Mouse (Mus musculus): ENCODE data around the gene Macf1. TPM values are rescaled to one million over a fixed set of nuclear protein-coding genes. Genes with fewer than 3 reads are reported as not detected.

The Macf1 gene
- polyA plus RNA-seq, 1 experiment from 2014 or later: 35.3 TPM

GRCm38 (mm10) chr4:123402244-123402643 is 281.9 kb downstream of the Macf1 start:
- Histone ChIP-seq H3K4me1 (ENCODE audit: control insufficient read depth, insufficient read depth, low read length) (peaks cover 28% of the 10 kb centered on the region), H3K4me2 (ENCODE audit: low read depth, low read length) (no peak overlapping the region), H3K9me3 (replicated peaks; ENCODE audit: control insufficient read depth, low read length) (no peaks in the 10 kb centered on the region), H3K27me3 (ENCODE audit: control insufficient read depth, insufficient read depth, low read length) (no peaks in the 10 kb centered on the region), H3K27ac (ENCODE audit: low read length) (no peak overlapping the region), H3K9ac (ENCODE audit: low read length) (no peak overlapping the region), H3K36me3 (ENCODE audit: control insufficient read depth, insufficient read depth, low read length) (no peaks in the 10 kb centered on the region), H3K4me3 (replicated peaks; ENCODE audit: low read length) (no peak overlapping the region)
- WGBS: 94% methylated on average over 1 of the region's 1 CpGs
- ATAC-seq (ENCODE audit: insufficient read depth, low FRiP score): no peak

DNA sequence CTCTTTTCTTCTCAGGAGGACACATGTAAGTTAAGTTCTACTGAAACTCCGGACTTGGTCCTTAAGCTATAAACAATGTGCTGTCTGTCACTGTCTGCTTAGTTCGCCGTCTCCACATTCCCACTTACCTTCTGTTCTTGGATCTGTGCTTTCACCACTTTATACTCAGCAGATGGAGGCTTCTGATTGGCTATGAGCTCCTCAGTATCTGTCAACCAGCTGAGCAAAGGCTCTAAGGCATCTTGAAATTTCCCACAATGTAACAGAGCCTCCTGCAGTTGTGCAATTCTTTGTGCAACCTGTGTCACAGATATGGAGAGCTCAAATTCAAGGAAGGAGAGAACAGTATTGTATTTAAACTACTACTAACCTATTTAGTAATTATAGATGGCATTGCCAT is 282.9 kb downstream of the Macf1 start:
- Histone ChIP-seq H3K27me3 (ENCODE audit: control insufficient read depth, insufficient read depth, low read length) (no peaks in the 10 kb centered on the region), H3K27ac (ENCODE audit: low read length) (no peak overlapping the region), H3K36me3 (ENCODE audit: control insufficient read depth, insufficient read depth, low read length) (peaks cover 4% of the 10 kb centered on the region; the same call in 1 of the 2 replicates), H3K4me1 (ENCODE audit: control insufficient read depth, insufficient read depth, low read length) (peaks cover 22% of the 10 kb centered on the region), H3K4me2 (ENCODE audit: low read depth, low read length) (no peak overlapping the region), H3K9ac (ENCODE audit: low read length) (no peak overlapping the region), H3K9me3 (replicated peaks; ENCODE audit: control insufficient read depth, low read length) (no peaks in the 10 kb centered on the region), H3K4me3 (replicated peaks; ENCODE audit: low read length) (no peak overlapping the region)
- WGBS: 75% methylated on average over 3 of the region's 3 CpGs
- no peak for ATAC-seq (ENCODE audit: insufficient read depth, low FRiP score)

DNA sequence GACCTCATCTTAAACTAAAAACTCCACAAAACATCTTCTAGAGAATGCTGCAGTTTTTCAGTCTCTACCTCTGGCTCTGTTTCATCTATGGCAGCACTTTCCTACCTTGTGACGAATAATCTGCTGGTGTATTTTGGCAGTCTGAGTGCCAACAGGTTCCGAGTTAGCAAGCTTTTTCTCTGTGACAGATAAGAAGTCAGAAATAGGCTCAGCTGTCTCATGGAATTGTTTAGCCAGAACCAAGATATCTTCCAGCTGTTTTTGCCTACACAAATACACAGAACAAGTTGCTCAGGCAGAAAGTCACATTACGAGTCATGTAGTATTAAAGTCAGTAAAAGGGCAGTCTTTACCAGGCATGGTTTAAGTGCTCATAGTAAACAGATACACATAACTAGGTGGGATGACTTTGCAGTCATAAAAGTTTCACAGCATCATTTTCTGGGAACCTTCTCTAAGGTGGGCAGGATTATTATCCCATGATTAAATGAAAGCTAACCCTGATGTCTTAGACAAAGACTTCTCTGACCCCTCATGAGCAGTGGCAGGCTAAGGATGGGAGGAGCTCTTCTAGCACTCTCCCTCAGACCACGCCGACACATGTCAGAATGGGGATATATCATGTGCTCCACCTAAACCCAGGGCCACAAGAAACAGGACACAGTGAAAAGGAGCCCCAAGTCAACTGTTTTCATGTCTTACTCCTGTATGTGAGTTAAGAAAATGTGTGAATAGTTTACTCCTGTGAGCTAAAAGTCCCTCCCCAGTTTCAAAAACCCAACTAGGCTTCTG is 286.3 kb downstream of the Macf1 start:
- Histone ChIP-seq H3K36me3 (ENCODE audit: control insufficient read depth, insufficient read depth, low read length) (peaks cover 25% of the 10 kb centered on the region), H3K27me3 (ENCODE audit: control insufficient read depth, insufficient read depth, low read length) (no peaks in the 10 kb centered on the region)

DNA sequence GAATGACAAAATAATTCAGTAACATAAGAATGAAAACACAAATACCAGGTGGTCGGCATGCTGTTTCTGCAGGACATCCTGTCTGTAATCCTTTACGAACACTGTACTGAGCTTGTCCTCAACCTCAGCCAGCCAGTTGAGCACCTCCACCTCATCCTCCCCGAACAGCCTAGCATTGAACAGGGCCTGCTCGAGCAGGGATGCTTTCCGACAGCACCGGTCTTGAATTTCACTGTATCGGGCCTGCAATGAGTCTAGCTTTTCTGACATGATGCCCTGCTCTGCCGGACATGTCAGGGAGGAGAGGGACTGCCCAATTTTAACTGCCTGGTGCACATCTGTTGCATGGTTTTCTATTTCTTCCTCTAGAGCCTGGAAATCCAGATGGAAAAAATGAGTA is 287.1 kb downstream of the Macf1 start:
- no peak overlapping the region for H3K4me2 ChIP-seq (ENCODE audit: low read depth, low read length)
- H3K27me3 ChIP-seq (ENCODE audit: control insufficient read depth, insufficient read depth, low read length): no peaks in the 10 kb centered on the region
- WGBS: 90% methylated on average over 8 of the region's 8 CpGs
- H3K4me3 ChIP-seq (replicated peaks; ENCODE audit: low read length): no peak overlapping the region
- no peak for ATAC-seq (ENCODE audit: insufficient read depth, low FRiP score)
- no peak overlapping the region for H3K27ac ChIP-seq (ENCODE audit: low read length)
- H3K4me1 ChIP-seq (ENCODE audit: control insufficient read depth, insufficient read depth, low read length): no peaks in the 10 kb centered on the region
- no peaks in the 10 kb centered on the region for H3K9me3 ChIP-seq (replicated peaks; ENCODE audit: control insufficient read depth, low read length)
- H3K9ac ChIP-seq (ENCODE audit: low read length): no peak overlapping the region
- peaks cover 28% of the 10 kb centered on the region for H3K36me3 ChIP-seq (ENCODE audit: control insufficient read depth, insufficient read depth, low read length)

More for the DNA sequence above, 286.3 kb downstream of the Macf1 start:
- Histone ChIP-seq H3K9ac (ENCODE audit: low read length) (no peak overlapping the region), H3K4me1 (ENCODE audit: control insufficient read depth, insufficient read depth, low read length) (peaks cover 3% of the 10 kb centered on the region; the same call in 1 of the 2 replicates), H3K27ac (ENCODE audit: low read length) (no peak overlapping the region), H3K9me3 (replicated peaks; ENCODE audit: control insufficient read depth, low read length) (no peaks in the 10 kb centered on the region), H3K4me2 (ENCODE audit: low read depth, low read length) (no peak overlapping the region), H3K4me3 (replicated peaks; ENCODE audit: low read length) (no peak overlapping the region)
- no peak for ATAC-seq (ENCODE audit: insufficient read depth, low FRiP score)
- WGBS: 64% methylated on average over 5 of the region's 5 CpGs

DNA sequence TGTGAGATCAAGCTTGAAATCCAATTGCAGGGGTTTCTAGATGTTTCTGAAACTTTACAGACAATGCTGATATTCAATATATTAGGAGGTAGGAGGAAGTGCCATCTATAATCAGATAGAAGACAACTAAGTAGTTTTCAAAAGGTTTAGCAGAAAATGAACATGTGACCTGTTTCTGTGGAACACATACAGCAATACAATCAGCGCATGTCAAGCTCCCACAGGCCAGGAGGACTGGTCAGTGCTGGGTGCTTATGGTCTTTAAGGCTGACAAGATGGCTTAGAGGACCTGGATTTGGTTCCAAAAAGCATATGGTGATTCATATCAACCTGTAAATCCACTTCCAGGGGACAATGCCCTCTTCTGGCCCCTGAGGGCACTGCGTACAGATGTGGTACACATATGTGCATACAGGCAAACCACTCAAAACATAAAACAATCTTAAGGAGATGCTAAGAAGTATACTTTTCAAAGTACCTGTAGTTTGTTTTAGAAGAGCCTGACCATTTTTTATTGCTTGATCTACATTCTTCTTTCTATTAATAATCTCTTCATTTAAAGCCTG is 288.6 kb downstream of the Macf1 start:
- no peak overlapping the region for H3K9ac ChIP-seq (ENCODE audit: low read length)

DNA sequence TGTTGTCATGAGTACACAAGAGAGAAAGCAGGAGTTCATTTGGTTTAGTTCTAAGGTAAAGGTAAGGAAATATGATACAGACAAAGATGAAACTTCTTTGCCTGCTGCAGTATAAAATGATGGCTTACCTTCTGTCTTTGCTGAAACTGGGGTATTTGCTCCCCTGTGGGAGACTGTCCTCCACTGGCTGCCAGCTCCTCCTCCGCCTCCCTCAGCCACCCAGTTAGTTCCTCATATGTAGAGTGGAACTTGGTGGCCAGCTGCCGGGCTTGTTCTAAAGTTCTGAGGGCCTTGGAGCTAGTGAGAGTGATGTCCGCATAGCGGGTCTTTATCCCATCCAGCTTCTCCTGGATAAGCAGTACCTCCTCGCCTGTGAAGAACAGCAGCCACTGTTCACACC is 289.3 kb downstream of the Macf1 start:
- H3K4me1 ChIP-seq (ENCODE audit: control insufficient read depth, insufficient read depth, low read length): no peaks in the 10 kb centered on the region
- WGBS: 90% methylated on average over 5 of the region's 5 CpGs
- no peak for ATAC-seq (ENCODE audit: insufficient read depth, low FRiP score)
- no peaks in the 10 kb centered on the region for H3K27me3 ChIP-seq (ENCODE audit: control insufficient read depth, insufficient read depth, low read length)
- peaks cover 35% of the 10 kb centered on the region for H3K36me3 ChIP-seq (ENCODE audit: control insufficient read depth, insufficient read depth, low read length)
- no peak overlapping the region for H3K4me3 ChIP-seq (replicated peaks; ENCODE audit: low read length)
- H3K4me2 ChIP-seq (ENCODE audit: low read depth, low read length): no peak overlapping the region
- H3K9ac ChIP-seq (ENCODE audit: low read length): no peak overlapping the region
- H3K9me3 ChIP-seq (replicated peaks; ENCODE audit: control insufficient read depth, low read length): no peaks in the 10 kb centered on the region
- no peak overlapping the region for H3K27ac ChIP-seq (ENCODE audit: low read length)

More for the DNA sequence above, 288.6 kb downstream of the Macf1 start:
- Histone ChIP-seq H3K27me3 (ENCODE audit: control insufficient read depth, insufficient read depth, low read length) (no peaks in the 10 kb centered on the region), H3K4me2 (ENCODE audit: low read depth, low read length) (no peak overlapping the region), H3K4me3 (replicated peaks; ENCODE audit: low read length) (no peak overlapping the region), H3K9me3 (replicated peaks; ENCODE audit: control insufficient read depth, low read length) (no peaks in the 10 kb centered on the region), H3K4me1 (ENCODE audit: control insufficient read depth, insufficient read depth, low read length) (no peaks in the 10 kb centered on the region), H3K27ac (ENCODE audit: low read length) (no peak overlapping the region), H3K36me3 (ENCODE audit: control insufficient read depth, insufficient read depth, low read length) (peaks cover 32% of the 10 kb centered on the region)
- no peak for ATAC-seq (ENCODE audit: insufficient read depth, low FRiP score)
- 98% methylated on average over 2 of the region's 2 CpGs for WGBS

DNA sequence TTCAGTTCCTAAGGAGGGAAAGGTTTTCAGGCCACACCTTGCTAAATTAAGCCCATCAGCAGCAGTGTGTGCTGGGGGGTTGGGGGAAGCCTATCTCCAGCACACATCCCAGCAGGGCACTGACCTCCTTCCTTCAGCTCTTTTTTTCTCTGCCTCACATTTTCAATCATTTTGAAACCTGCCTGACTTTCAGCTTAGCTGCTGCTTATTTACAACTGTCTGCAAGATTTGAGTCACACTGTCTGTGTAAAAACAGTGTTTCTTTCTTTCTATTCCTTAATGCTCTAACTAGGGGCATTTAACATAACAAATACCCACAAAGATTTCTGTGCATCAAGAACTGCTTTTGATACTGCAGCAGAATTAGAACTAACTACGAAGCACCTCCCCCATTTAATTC is 289.9 kb downstream of the Macf1 start:
- Histone ChIP-seq H3K27me3 (ENCODE audit: control insufficient read depth, insufficient read depth, low read length) (no peaks in the 10 kb centered on the region), H3K4me2 (ENCODE audit: low read depth, low read length) (no peak overlapping the region), H3K4me1 (ENCODE audit: control insufficient read depth, insufficient read depth, low read length) (no peaks in the 10 kb centered on the region), H3K9ac (ENCODE audit: low read length) (no peak overlapping the region), H3K4me3 (replicated peaks; ENCODE audit: low read length) (no peak overlapping the region), H3K9me3 (replicated peaks; ENCODE audit: control insufficient read depth, low read length) (no peaks in the 10 kb centered on the region), H3K36me3 (ENCODE audit: control insufficient read depth, insufficient read depth, low read length) (peaks cover 37% of the 10 kb centered on the region), H3K27ac (ENCODE audit: low read length) (no peak overlapping the region)
- 89% methylated on average over 1 of the region's 1 CpGs for WGBS
- no peak for ATAC-seq (ENCODE audit: insufficient read depth, low FRiP score)

DNA sequence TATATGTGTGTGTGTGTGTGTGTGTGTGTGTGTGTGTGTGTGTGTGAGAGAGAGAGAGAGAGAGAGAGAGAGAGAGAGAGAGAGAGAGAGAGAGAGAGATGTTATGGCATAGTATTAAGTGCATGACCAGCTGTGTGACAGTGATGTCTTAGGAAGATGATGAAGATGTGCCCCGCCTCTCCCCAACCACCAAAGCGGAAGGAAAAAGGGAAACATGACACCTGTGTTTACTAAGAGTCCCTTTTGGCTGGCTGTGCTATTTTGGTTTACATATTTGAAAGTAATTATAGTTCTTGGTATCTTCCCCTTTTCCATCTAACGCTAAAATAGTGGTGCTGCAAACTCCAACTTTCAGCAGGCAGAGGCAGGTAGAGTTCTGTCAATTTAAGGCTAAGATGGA is 291.2 kb downstream of the Macf1 start:
- Histone ChIP-seq H3K9ac (ENCODE audit: low read length) (no peak overlapping the region), H3K27ac (ENCODE audit: low read length) (no peak overlapping the region), H3K4me3 (replicated peaks; ENCODE audit: low read length) (no peak overlapping the region), H3K9me3 (replicated peaks; ENCODE audit: control insufficient read depth, low read length) (no peaks in the 10 kb centered on the region), H3K36me3 (ENCODE audit: control insufficient read depth, insufficient read depth, low read length) (peaks cover 44% of the 10 kb centered on the region), H3K4me2 (ENCODE audit: low read depth, low read length) (no peak overlapping the region), H3K4me1 (ENCODE audit: control insufficient read depth, insufficient read depth, low read length) (no peaks in the 10 kb centered on the region), H3K27me3 (ENCODE audit: control insufficient read depth, insufficient read depth, low read length) (no peaks in the 10 kb centered on the region)
- 77% methylated on average over 3 of the region's 3 CpGs for WGBS
- no peak for ATAC-seq (ENCODE audit: insufficient read depth, low FRiP score)

GRCm38 (mm10) chr4:123392187-123392586 is 292.0 kb downstream of the Macf1 start:
- no peak for ATAC-seq (ENCODE audit: insufficient read depth, low FRiP score)
- H3K4me2 ChIP-seq (ENCODE audit: low read depth, low read length): no peak overlapping the region
- no peak overlapping the region for H3K9ac ChIP-seq (ENCODE audit: low read length)
- H3K4me3 ChIP-seq (replicated peaks; ENCODE audit: low read length): no peak overlapping the region
- 97% methylated on average over 1 of the region's 1 CpGs for WGBS
- H3K36me3 ChIP-seq (ENCODE audit: control insufficient read depth, insufficient read depth, low read length): peaks cover 44% of the 10 kb centered on the region
- H3K27me3 ChIP-seq (ENCODE audit: control insufficient read depth, insufficient read depth, low read length): no peaks in the 10 kb centered on the region
- H3K4me1 ChIP-seq (ENCODE audit: control insufficient read depth, insufficient read depth, low read length): no peaks in the 10 kb centered on the region
- H3K9me3 ChIP-seq (replicated peaks; ENCODE audit: control insufficient read depth, low read length): no peaks in the 10 kb centered on the region
- no peak overlapping the region for H3K27ac ChIP-seq (ENCODE audit: low read length)
